Mouse (Mus musculus) kidney, postnatal 4 days (tissue): ENCODE results near the gene Slc22a21.
"Not testable (repeated sequence)": the region's sequence is repeated elsewhere in the genome, so short reads cannot be mapped to it uniquely, and the experiment has no call there.

ENCODE experiments used
- DNase-seq, 2 experiments: peaks; one replicate each; pipeline ENCODE4 v3.0.0; 2021; ENCODE audit warnings: mixed read lengths in 2 of 2

Gene Slc22a21

GRCm38 (mm10) chr11:53979788-53980621 is at the start of gene Slc22a21:
TSS of gene Slc22a21 (minus strand) at chr11:53980332.
- DNase-seq: peak; percentile 87 to 92

GRCm38 (mm10) chr11:54028997-54029396 is 48.9 kb upstream of the Slc22a21 start:
- DNase-seq: no peak

- DNase-seq: peak; percentile 83 to 90
Measured at GRCm38 (mm10) chr11:54028044-54028951, 48.2 kb upstream of the Slc22a21 start, which contains the start of gene Slc22a4. TSS of gene Slc22a4 (minus strand) at chr11:54028090.

GRCm38 (mm10) chr11:54027131-54028043 is 47.3 kb upstream of the Slc22a21 start:
- no peak for DNase-seq

- no peak for DNase-seq
Measured at GRCm38 (mm10) chr11:54026491-54027041, 46.4 kb upstream of the Slc22a21 start.

GRCm38 (mm10) chr11:54021396-54022093 is 41.4 kb upstream of the Slc22a21 start:
- DNase-seq: no peak

- no peak for DNase-seq
Measured at GRCm38 (mm10) chr11:54018893-54019732, 39.0 kb upstream of the Slc22a21 start.

GRCm38 (mm10) chr11:54017596-54017995 is 37.5 kb upstream of the Slc22a21 start:
- DNase-seq: no peak

- no peak for DNase-seq
Measured at GRCm38 (mm10) chr11:54016051-54016450, 35.9 kb upstream of the Slc22a21 start.

GRCm38 (mm10) chr11:54012961-54013360 is 32.8 kb upstream of the Slc22a21 start:
- DNase-seq: no peak

- no peak for DNase-seq
Measured at GRCm38 (mm10) chr11:54011255-54011654, 31.1 kb upstream of the Slc22a21 start.

GRCm38 (mm10) chr11:54008416-54008920 is 28.3 kb upstream of the Slc22a21 start:
- peak; percentile 36 to 54 for DNase-seq

GRCm38 (mm10) chr11:54007717-54008116 is 27.6 kb upstream of the Slc22a21 start:
- no peak for DNase-seq

- DNase-seq: peak; percentile 69 to 74
Measured at GRCm38 (mm10) chr11:54006901-54007300, 26.8 kb upstream of the Slc22a21 start.

- not testable (repeated sequence) for DNase-seq
Measured at GRCm38 (mm10) chr11:54006362-54006761, 26.2 kb upstream of the Slc22a21 start.

GRCm38 (mm10) chr11:54004734-54005133 is 24.6 kb upstream of the Slc22a21 start:
- DNase-seq: no peak

- DNase-seq: peak; percentile 36 to 63
Measured at GRCm38 (mm10) chr11:54004221-54004620, 24.1 kb upstream of the Slc22a21 start.

GRCm38 (mm10) chr11:54002761-54003717 is 22.9 kb upstream of the Slc22a21 start:
- DNase-seq: peak; percentile 62 to 75
